In the genomic region with DNA sequence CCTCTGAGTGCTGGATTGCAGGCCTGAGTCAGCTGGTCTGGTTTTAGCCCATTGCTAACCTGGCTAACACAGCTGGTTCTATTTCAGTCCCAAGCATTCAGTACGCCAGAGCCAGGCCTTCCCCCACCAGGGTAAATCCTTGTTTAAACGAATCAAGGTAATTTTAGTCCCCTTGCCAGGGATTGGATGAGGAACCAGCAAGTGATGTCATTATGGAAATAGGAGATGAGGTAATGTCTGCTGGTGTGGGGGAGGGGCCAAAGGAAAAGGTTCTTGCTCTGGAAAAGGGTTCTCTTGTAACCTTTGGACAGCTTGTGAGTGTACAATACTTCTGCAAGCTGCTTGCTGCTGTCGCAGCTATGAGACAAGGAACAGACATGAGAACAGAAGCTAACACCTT, we compare ENCODE assay signal across 13 mouse cellular contexts. TPM values are rescaled to one million over a fixed set of nuclear protein-coding genes. Genes with fewer than 3 reads are reported as not detected.
A peak's percentile ranks its signal among the peaks of the same experiment; 100 is the strongest.
DNase-seq lines count a peak whose midpoint lies in the region; ATAC-seq and TF ChIP-seq lines count a peak whose summit lies in the region.
"Had no signal": no experiment of that assay in that cellular context is flagged by ENCODE, and none has a peak within 500 bp of the region (broad histone marks: within the 10 kb centered on the region; RNA-seq: fewer than 3 reads in every experiment).

No protein-coding gene starts in this region.

- 0 out of 2 replicates have a peak, but pooled peaks cover 5% of the 10 kb centered on the region for H3K27me3 ChIP-seq in heart, postnatal 0 days (ENCODE audit: control insufficient read depth, insufficient read depth, low read length)
- H3K27me3 ChIP-seq in heart, embryonic 10.5 days (ENCODE audit: insufficient read depth, poor library complexity, severe bottlenecking), result peaks cover 24% of the 10 kb centered on the region; the same call in 1 of the 2 replicates
- no peaks in the 10 kb centered on the region for H3K27me3 ChIP-seq in intestine, embryonic 16.5 days (replicated peaks; ENCODE audit: control insufficient read depth, insufficient read depth, low read length)
- H3K27me3 ChIP-seq in cerebellum, adult 2 months (ENCODE audit: control insufficient read depth, insufficient read depth, low read length), result no peaks in the 10 kb centered on the region

- H3K27ac ChIP-seq in heart, postnatal 0 days (ENCODE audit: low read depth), result no peak overlapping the region
- H3K27ac ChIP-seq in heart, embryonic 10.5 days, result no peak overlapping the region
- no peak overlapping the region for H3K27ac ChIP-seq in intestine, embryonic 16.5 days (ENCODE audit: low read length)
- no peak overlapping the region for H3K27ac ChIP-seq in cerebellum, adult 2 months (ENCODE audit: insufficient read depth, low read length)
- H3K27ac ChIP-seq: embryonic facial prominence, embryonic 15.5 days; gastrocnemius, adult 2 months; heart, embryonic 15.5 days had no signal

- no peaks in the 10 kb centered on the region for H3K36me3 ChIP-seq in heart, postnatal 0 days (replicated peaks; ENCODE audit: control insufficient read depth, insufficient read depth, low read length)
- no peaks in the 10 kb centered on the region for H3K36me3 ChIP-seq in heart, embryonic 10.5 days
- H3K36me3 ChIP-seq in intestine, embryonic 16.5 days (ENCODE audit: control insufficient read depth, insufficient read depth, low read length), result no peaks in the 10 kb centered on the region
- H3K36me3 ChIP-seq: embryonic facial prominence, embryonic 15.5 days; heart, embryonic 15.5 days had no signal

- H3K9ac ChIP-seq in heart, postnatal 0 days (replicated peaks; ENCODE audit: low read depth, low read length), result no peak overlapping the region
- no peak overlapping the region for H3K9ac ChIP-seq in intestine, embryonic 16.5 days (ENCODE audit: low read depth, low read length)
- H3K9ac ChIP-seq: embryonic facial prominence, embryonic 15.5 days; heart, embryonic 15.5 days had no signal

- H3K4me1 ChIP-seq in heart, postnatal 0 days (ENCODE audit: control insufficient read depth, insufficient read depth), result no peaks in the 10 kb centered on the region
- H3K4me1 ChIP-seq in heart, embryonic 10.5 days, result peaks cover 17% of the 10 kb centered on the region
- H3K4me1 ChIP-seq in intestine, embryonic 16.5 days (ENCODE audit: control insufficient read depth, insufficient read depth, low read length), result peaks cover 5% of the 10 kb centered on the region; the same call in 1 of the 2 replicates
- H3K4me1 ChIP-seq in cerebellum, adult 2 months (ENCODE audit: control insufficient read depth, insufficient read depth, low read length), result no peaks in the 10 kb centered on the region

- 26% methylated on average over 3 of the region's 3 CpGs for WGBS in heart, postnatal 0 days
- 43% methylated on average over 3 of the region's 3 CpGs for WGBS in heart, embryonic 10.5 days
- WGBS in intestine, embryonic 16.5 days, result 34% methylated on average over 3 of the region's 3 CpGs
- WGBS in cerebellum, adult 2 months, result 83% methylated on average over 3 of the region's 3 CpGs

- no peak for TF ChIP-seq EP300 in heart, postnatal 0 days (IDR thresholded peaks at IDR 0.05; ENCODE audit: low read depth)

- peak; percentile 40; the same call in 1 of the 2 replicates for ATAC-seq in heart, postnatal 0 days (ENCODE audit: insufficient read depth, low read depth)
- peak; percentile 60 for ATAC-seq in intestine, embryonic 16.5 days

- no peaks in the 10 kb centered on the region for H3K9me3 ChIP-seq in heart, postnatal 0 days (replicated peaks; ENCODE audit: control insufficient read depth, low read length)
- no peaks in the 10 kb centered on the region for H3K9me3 ChIP-seq in heart, embryonic 10.5 days
- no peaks in the 10 kb centered on the region for H3K9me3 ChIP-seq in intestine, embryonic 16.5 days (ENCODE audit: control insufficient read depth, low read length)
- H3K9me3 ChIP-seq: embryonic facial prominence, embryonic 15.5 days; heart, embryonic 15.5 days had no signal

- DNase-seq in heart, postnatal 0 days (ENCODE audit: low spot score), result peak; percentile 28
- no peak for DNase-seq in heart, embryonic 10.5 days (ENCODE audit: low spot score)
- peak; percentile 49 for DNase-seq in retina, postnatal 1 day
- DNase-seq in retina, embryonic 14.5 days (ENCODE audit: low spot score), result no peak
- DNase-seq in yolk sac, embryonic 10.5 days (ENCODE audit: low spot score), result peak; percentile 89
- no peak for DNase-seq in cerebellum, adult 2 months
- no peak for DNase-seq in embryo, embryonic 10 days (ENCODE audit: low spot score)
- DNase-seq: cerebellum, adult 18-20 months; gastrocnemius, adult 2 months had no signal

- no peak for TF ChIP-seq CTCF in heart, postnatal 0 days (IDR thresholded peaks at IDR 0.05; ENCODE audit: low read depth)
- TF ChIP-seq CTCF in cerebellum, adult 2 months (IDR thresholded peaks at IDR 0.05; ENCODE audit: borderline replicate concordance, insufficient read depth, low read depth, low read length), result no peak

- H3K4me2 ChIP-seq in heart, postnatal 0 days (ENCODE audit: low read depth, low read length), result no peak overlapping the region
- no peak overlapping the region for H3K4me2 ChIP-seq in intestine, embryonic 16.5 days (ENCODE audit: low read depth, low read length)
- H3K4me2 ChIP-seq: embryonic facial prominence, embryonic 15.5 days; heart, embryonic 15.5 days had no signal

- no peak for TF ChIP-seq POLR2A in cerebellum, adult 2 months (IDR thresholded peaks at IDR 0.05; ENCODE audit: borderline replicate concordance, insufficient read depth, low read length)

- no peak overlapping the region for H3K4me3 ChIP-seq in heart, postnatal 0 days (ENCODE audit: low read depth, low read length)
- H3K4me3 ChIP-seq in heart, embryonic 10.5 days, result no peak overlapping the region
- no peak overlapping the region for H3K4me3 ChIP-seq in intestine, embryonic 16.5 days (ENCODE audit: low read length)
- H3K4me3 ChIP-seq in cerebellum, adult 2 months (replicated peaks; ENCODE audit: insufficient read depth, low read depth, low read length), result no peak overlapping the region
- H3K4me3 ChIP-seq: embryonic facial prominence, embryonic 15.5 days; gastrocnemius, adult 2 months; heart, embryonic 15.5 days had no signal

RNA-seq across cellular contexts. Expression of gene Prph, which starts 10.1 kb away (rescaled TPM):
- 2.0 TPM in 1 of 2 replicates, not detected in the other for total RNA-seq in heart, postnatal 0 days (2014; rRNA removed; ENCODE audit: low replicate concordance)
- 0.07 and 0.84 TPM in 2 replicates for polyA plus RNA-seq in heart, postnatal 0 days (2015; fragmentation: Nextera tagmentation; extraction: Ambion mirVana)
- 0.36 and 1.1 TPM in 2 replicates for polyA plus RNA-seq in heart, embryonic 10.5 days (2016; fragmentation: Nextera tagmentation; extraction: Ambion mirVana)
- polyA plus RNA-seq in intestine, embryonic 16.5 days (2015; fragmentation: Nextera tagmentation; extraction: Ambion mirVana), result 35.0 and 38.4 TPM in 2 replicates
- 25.7 and 37.7 TPM in 2 replicates for polyA plus RNA-seq in cerebellum, adult 2 months (2012; rRNA removed)

RNA-seq across cellular contexts. Expression of gene Tuba1c, which starts 15.2 kb away (rescaled TPM):
- total RNA-seq in heart, postnatal 0 days (2014; rRNA removed; ENCODE audit: low replicate concordance), result 309 and 399 TPM in 2 replicates
- polyA plus RNA-seq in heart, postnatal 0 days (2015; fragmentation: Nextera tagmentation; extraction: Ambion mirVana), result 73.8 and 97.1 TPM in 2 replicates
- polyA plus RNA-seq in heart, embryonic 10.5 days (2016; fragmentation: Nextera tagmentation; extraction: Ambion mirVana), result 172 and 183 TPM in 2 replicates
- polyA plus RNA-seq in intestine, embryonic 16.5 days (2015; fragmentation: Nextera tagmentation; extraction: Ambion mirVana), result 295 and 311 TPM in 2 replicates
- polyA plus RNA-seq in cerebellum, adult 2 months (2012; rRNA removed), result 6.4 and 9.0 TPM in 2 replicates

RNA-seq across cellular contexts. Expression of gene Troap, which starts 29.5 kb away (rescaled TPM):
- total RNA-seq in heart, postnatal 0 days (2014; rRNA removed; ENCODE audit: low replicate concordance), result 16.2 and 19.1 TPM in 2 replicates
- 7.0 and 8.1 TPM in 2 replicates for polyA plus RNA-seq in heart, postnatal 0 days (2015; fragmentation: Nextera tagmentation; extraction: Ambion mirVana)
- polyA plus RNA-seq in heart, embryonic 10.5 days (2016; fragmentation: Nextera tagmentation; extraction: Ambion mirVana), result 35.7 TPM in 2 replicates
- polyA plus RNA-seq in intestine, embryonic 16.5 days (2015; fragmentation: Nextera tagmentation; extraction: Ambion mirVana), result 20.2 and 25.4 TPM in 2 replicates
- 0.07 and 0.22 TPM in 2 replicates for polyA plus RNA-seq in cerebellum, adult 2 months (2012; rRNA removed)
- total RNA-seq: gastrocnemius, adult 2 months had no signal

RNA-seq across cellular contexts. Expression of gene C1ql4, which starts 42.8 kb away (rescaled TPM):
- total RNA-seq in heart, postnatal 0 days (2014; rRNA removed; ENCODE audit: low replicate concordance), result not detected in 2 replicates
- 0.20 TPM in 1 of 2 replicates, not detected in the other for polyA plus RNA-seq in heart, postnatal 0 days (2015; fragmentation: Nextera tagmentation; extraction: Ambion mirVana)
- 0.12 and 0.20 TPM in 2 replicates for polyA plus RNA-seq in heart, embryonic 10.5 days (2016; fragmentation: Nextera tagmentation; extraction: Ambion mirVana)
- polyA plus RNA-seq in intestine, embryonic 16.5 days (2015; fragmentation: Nextera tagmentation; extraction: Ambion mirVana), result 0.09 and 0.17 TPM in 2 replicates
- 1.3 and 1.6 TPM in 2 replicates for polyA plus RNA-seq in cerebellum, adult 2 months (2012; rRNA removed)
- total RNA-seq: gastrocnemius, adult 2 months; left cerebral cortex, postnatal 10 days had no signal

RNA-seq across cellular contexts. Expression of gene Dnajc22, which starts 48.1 kb away (rescaled TPM):
- total RNA-seq in heart, postnatal 0 days (2014; rRNA removed; ENCODE audit: low replicate concordance), result 2.3 TPM in 1 of 2 replicates, not detected in the other
- 0.29 and 0.61 TPM in 2 replicates for polyA plus RNA-seq in heart, postnatal 0 days (2015; fragmentation: Nextera tagmentation; extraction: Ambion mirVana)
- polyA plus RNA-seq in heart, embryonic 10.5 days (2016; fragmentation: Nextera tagmentation; extraction: Ambion mirVana), result 2.7 and 7.5 TPM in 2 replicates
- polyA plus RNA-seq in intestine, embryonic 16.5 days (2015; fragmentation: Nextera tagmentation; extraction: Ambion mirVana), result 45.0 and 45.4 TPM in 2 replicates
- 0.13 TPM in 1 of 2 replicates, not detected in the other for polyA plus RNA-seq in cerebellum, adult 2 months (2012; rRNA removed)
- total RNA-seq: gastrocnemius, adult 2 months; left cerebral cortex, postnatal 10 days had no signal

Comparison
In these comparisons a context has a peak if more than half of its experiments do, and no peak if none do; other contexts are left out.
1. DNase-seq: peak in heart, postnatal 0 days (single experiment), retina, postnatal 1 day (single experiment) and yolk sac, embryonic 10.5 days (single experiment); none in heart, embryonic 10.5 days (single experiment), retina, embryonic 14.5 days (single experiment), cerebellum, adult 2 months (0 of 2) and embryo, embryonic 10 days (single experiment).
2. RNA of gene Prph, which starts 10.1 kb away (polyA plus RNA-seq): 35.0 to 38.4 TPM in intestine, embryonic 16.5 days and 25.7 to 37.7 TPM in cerebellum, adult 2 months; 0.36 to 1.1 TPM in heart, embryonic 10.5 days and 0.07 to 0.84 TPM in heart, postnatal 0 days; every median in the first group is over 10 times any median in the second.